ENCODE assay signal across 10 mouse cellular contexts in genomic region chr19:24017892-24018291, GRCm38 (mm10). TPM values are rescaled to one million over a fixed set of nuclear protein-coding genes. Genes with fewer than 3 reads are reported as not detected.
A peak's percentile ranks its signal among the peaks of the same experiment; 100 is the strongest.
DNase-seq lines count a peak whose midpoint lies in the region; ATAC-seq and TF ChIP-seq lines count a peak whose summit lies in the region.
"Had no signal": no experiment of that assay in that cellular context is flagged by ENCODE, and none has a peak within 500 bp of the region (broad histone marks: within the 10 kb centered on the region; RNA-seq: fewer than 3 reads in every experiment).

No protein-coding gene starts in this region.

- TF ChIP-seq CTCF in midbrain, postnatal 0 days (IDR thresholded peaks at IDR 0.05), result no peak
- no peak for TF ChIP-seq CTCF in stomach, postnatal 0 days (IDR thresholded peaks at IDR 0.05; ENCODE audit: low read depth)

- no peak for ATAC-seq in midbrain, postnatal 0 days (ENCODE audit: low FRiP score)
- ATAC-seq in midbrain, embryonic 14.5 days (ENCODE audit: low FRiP score, low TSS enrichment), result no peak
- no peak for ATAC-seq in heart, embryonic 13.5 days (ENCODE audit: extremely low read depth, insufficient number of reproducible peaks, low FRiP score, low TSS enrichment)
- 0 out of 2 replicates have a peak, but pooled peaks have one; percentile 12 for ATAC-seq in stomach, postnatal 0 days (ENCODE audit: low FRiP score, low TSS enrichment)

- peak; percentile 58 to 59 for DNase-seq in heart, adult 18-20 months
- no peak for DNase-seq in heart, adult 8-10 months (ENCODE audit: low spot score)
- DNase-seq in midbrain, postnatal 0 days (ENCODE audit: low spot score), result peak; percentile 22
- DNase-seq in midbrain, embryonic 14.5 days, result no peak
- no peak for DNase-seq in stomach, postnatal 0 days (ENCODE audit: low spot score)
- no peak for DNase-seq in c-Kit-positive CD71-positive TER-119-positive erythroid progenitor cells, embryonic 14.5 days (ENCODE audit: low spot score)
- no peak for DNase-seq in neural tube, embryonic 10.5 days (ENCODE audit: extremely low spot score, low spot score)
- DNase-seq: right cerebral cortex, adult 18-20 months had no signal

- H3K27me3 ChIP-seq in midbrain, postnatal 0 days (ENCODE audit: insufficient read depth, low read length), result no peaks in the 10 kb centered on the region
- H3K27me3 ChIP-seq in midbrain, embryonic 14.5 days (ENCODE audit: control insufficient read depth, insufficient read depth, low read length), result no peaks in the 10 kb centered on the region
- H3K27me3 ChIP-seq in heart, embryonic 13.5 days (replicated peaks), result no peaks in the 10 kb centered on the region
- no peaks in the 10 kb centered on the region for H3K27me3 ChIP-seq in stomach, postnatal 0 days (ENCODE audit: control insufficient read depth, insufficient read depth, low read length)
- H3K27me3 ChIP-seq: liver, embryonic 15.5 days had no signal

- 45% methylated on average over 3 of the region's 3 CpGs for WGBS in midbrain, postnatal 0 days
- 61% methylated on average over 3 of the region's 3 CpGs for WGBS in midbrain, embryonic 14.5 days
- 32% methylated on average over 3 of the region's 3 CpGs for WGBS in heart, embryonic 13.5 days
- 30% methylated on average over 3 of the region's 3 CpGs for WGBS in stomach, postnatal 0 days

- no peak overlapping the region for H3K9ac ChIP-seq in midbrain, postnatal 0 days (replicated peaks; ENCODE audit: low read length, poor library complexity, severe bottlenecking)
- no peak overlapping the region for H3K9ac ChIP-seq in midbrain, embryonic 14.5 days (replicated peaks; ENCODE audit: low read length)
- H3K9ac ChIP-seq in heart, embryonic 13.5 days, result peak overlapping the region; percentile 0; the same call in 1 of the 2 replicates
- H3K9ac ChIP-seq in stomach, postnatal 0 days (ENCODE audit: low read length), result no peak overlapping the region
- H3K9ac ChIP-seq: liver, embryonic 15.5 days had no signal

- no peak for TF ChIP-seq EP300 in stomach, postnatal 0 days (optimal IDR thresholded peaks at IDR 0.05)

- H3K4me2 ChIP-seq in midbrain, postnatal 0 days (ENCODE audit: low read depth, low read length, poor library complexity, severe bottlenecking), result no peak overlapping the region
- H3K4me2 ChIP-seq in midbrain, embryonic 14.5 days (ENCODE audit: low read length), result no peak overlapping the region
- peak overlapping the region; percentile 13; the same call in 1 of the 2 replicates for H3K4me2 ChIP-seq in heart, embryonic 13.5 days
- no peak overlapping the region for H3K4me2 ChIP-seq in stomach, postnatal 0 days (replicated peaks; ENCODE audit: low read depth)
- H3K4me2 ChIP-seq: liver, embryonic 15.5 days had no signal

- H3K27ac ChIP-seq in midbrain, postnatal 0 days (ENCODE audit: low read depth, low read length), result no peak overlapping the region
- no peak overlapping the region for H3K27ac ChIP-seq in midbrain, embryonic 14.5 days (replicated peaks; ENCODE audit: low read depth, low read length)
- peak overlapping the region; percentile 89 for H3K27ac ChIP-seq in heart, embryonic 13.5 days (replicated peaks)
- H3K27ac ChIP-seq in stomach, postnatal 0 days (replicated peaks), result no peak overlapping the region
- H3K27ac ChIP-seq: liver, embryonic 15.5 days had no signal

- no peaks in the 10 kb centered on the region for H3K36me3 ChIP-seq in midbrain, postnatal 0 days (ENCODE audit: insufficient read depth, low read length)
- no peaks in the 10 kb centered on the region for H3K36me3 ChIP-seq in midbrain, embryonic 14.5 days (ENCODE audit: control insufficient read depth, insufficient read depth, low read length)
- H3K36me3 ChIP-seq in heart, embryonic 13.5 days, result peaks cover 14% of the 10 kb centered on the region
- H3K36me3 ChIP-seq in stomach, postnatal 0 days (ENCODE audit: control insufficient read depth, insufficient read depth, low read length), result no peaks in the 10 kb centered on the region
- H3K36me3 ChIP-seq: liver, embryonic 15.5 days had no signal

- peaks cover 7% of the 10 kb centered on the region; the same call in 1 of the 2 replicates for H3K4me1 ChIP-seq in midbrain, postnatal 0 days (ENCODE audit: insufficient read depth, low read length)
- H3K4me1 ChIP-seq in midbrain, embryonic 14.5 days (ENCODE audit: control insufficient read depth, insufficient read depth, low read length), result peaks cover 13% of the 10 kb centered on the region
- peaks cover 41% of the 10 kb centered on the region for H3K4me1 ChIP-seq in heart, embryonic 13.5 days
- H3K4me1 ChIP-seq in stomach, postnatal 0 days (replicated peaks; ENCODE audit: control insufficient read depth, insufficient read depth), result peaks cover 7% of the 10 kb centered on the region; the same call in 1 of the 2 replicates
- H3K4me1 ChIP-seq: liver, embryonic 15.5 days had no signal

- no peak overlapping the region for H3K4me3 ChIP-seq in midbrain, postnatal 0 days (ENCODE audit: low read depth, low read length)
- H3K4me3 ChIP-seq in midbrain, embryonic 14.5 days (replicated peaks; ENCODE audit: low read depth, low read length), result no peak overlapping the region
- H3K4me3 ChIP-seq in heart, embryonic 13.5 days, result no peak overlapping the region
- H3K4me3 ChIP-seq in stomach, postnatal 0 days (ENCODE audit: low read depth, low read length), result no peak overlapping the region
- H3K4me3 ChIP-seq: liver, embryonic 15.5 days had no signal

- H3K9me3 ChIP-seq in midbrain, postnatal 0 days (ENCODE audit: low read length), result no peaks in the 10 kb centered on the region
- no peaks in the 10 kb centered on the region for H3K9me3 ChIP-seq in midbrain, embryonic 14.5 days (ENCODE audit: control insufficient read depth, low read length)
- H3K9me3 ChIP-seq in heart, embryonic 13.5 days, result no peaks in the 10 kb centered on the region
- H3K9me3 ChIP-seq in stomach, postnatal 0 days (ENCODE audit: control insufficient read depth, low read length), result no peaks in the 10 kb centered on the region
- H3K9me3 ChIP-seq: liver, embryonic 15.5 days had no signal

RNA-seq across cellular contexts. Expression of gene Fam189a2, which starts 12.9 kb away (rescaled TPM):
- total RNA-seq in heart, adult 18-20 months (2021), result 10 to 100 TPM; 55.3 to 60.9 TPM
- total RNA-seq in heart, adult 8-10 months (2022), result 10 to 100 TPM; 44.4 to 62.9 (median 52.5) TPM
- total RNA-seq in midbrain, postnatal 0 days (2014; rRNA removed), result 16.3 and 16.9 TPM in 2 replicates
- 2.5 and 3.2 TPM in 2 replicates for polyA plus RNA-seq in midbrain, postnatal 0 days (2015; fragmentation: Nextera tagmentation; extraction: Ambion mirVana)
- 3.0 and 3.5 TPM in 2 replicates for polyA plus RNA-seq in midbrain, embryonic 14.5 days (2014; fragmentation: Nextera tagmentation; extraction: Ambion mirVana)
- 4.1 and 5.4 TPM in 2 replicates for polyA plus RNA-seq in heart, embryonic 13.5 days (2015; fragmentation: Nextera tagmentation; extraction: Ambion mirVana)
- 0.75 and 1.9 TPM in 2 replicates for polyA plus RNA-seq in stomach, postnatal 0 days (2015; fragmentation: Nextera tagmentation; extraction: Ambion mirVana)

Comparison
In these comparisons a context has a peak if more than half of its experiments do, and no peak if none do; other contexts are left out.
1. DNase-seq: peak in heart, adult 18-20 months (2 of 2) and midbrain, postnatal 0 days (single experiment); none in heart, adult 8-10 months (single experiment), midbrain, embryonic 14.5 days (single experiment), stomach, postnatal 0 days (single experiment), c-Kit-positive CD71-positive TER-119-positive erythroid progenitor cells, embryonic 14.5 days (single experiment) and neural tube, embryonic 10.5 days (single experiment).